Mouse (Mus musculus) liver, embryonic 14.5 days (tissue): Measurements from ENCODE around the gene Tefm. TPM values are rescaled to one million over a fixed set of nuclear protein-coding genes. Genes with fewer than 3 reads are reported as not detected.

Experiments
- ATAC-seq: fragments of 200-750 bp; cut with Nextera tagmentation; 2 replicates; pipeline ENCODE4 v1.8.0; 2017; ENCODE audit warnings: moderate number of reproducible peaks, mild to moderate bottlenecking, moderate library complexity; ENCODE audit not compliant: insufficient read depth
- DNase-seq, 3 experiments: peaks; one replicate each; pipeline ENCODE4 v3.0.0-alpha.2; 2012 to 2013; ENCODE audit warnings: low read depth in 3 of 3, low spot score in 3 of 3
- H3K27ac ChIP-seq: fragments of 300-500 bp; sonication (generic); 2 replicates; pipeline ENCODE4 v1.5.1; 2014; ENCODE audit warnings: moderate library complexity, mild to moderate bottlenecking, control low read depth, inconsistent platforms
- H3K27me3 ChIP-seq: fragments of 300-500 bp; sonication (generic); 2 replicates; pipeline ENCODE4 v1.6.1; 2014; ENCODE audit warnings: mild to moderate bottlenecking, low read length, moderate library complexity; ENCODE audit not compliant: control insufficient read depth, insufficient read depth
- H3K36me3 ChIP-seq: fragments of 300-500 bp; sonication (generic); replicated peaks from 2 replicates; pipeline ENCODE4 v1.6.1; 2014; ENCODE audit warnings: low read depth; ENCODE audit not compliant: control insufficient read depth, insufficient read depth
- H3K4me1 ChIP-seq, 2 experiments: fragments of 200-500 bp in 1 of 2; fragments of 300-500 bp in 1 of 2; sonication (generic) in 1 of 2; replicated peaks; 2 replicates each; pipeline ENCODE4 v1.6.1; 2012 to 2014; ENCODE audit warnings: antibody characterized with exemption in 1 of 2, inconsistent platforms in 1 of 2, low read length in 1 of 2; ENCODE audit not compliant: control insufficient read depth in 2 of 2, insufficient read depth in 2 of 2
- H3K4me2 ChIP-seq: fragments of 300-500 bp; sonication (generic); 2 replicates; pipeline ENCODE4 v1.6.1; 2014; ENCODE audit warnings: low read depth, mild to moderate bottlenecking, control low read depth, moderate library complexity
- H3K4me3 ChIP-seq, 2 experiments: fragments of 200-500 bp in 1 of 2; fragments of 300-500 bp in 1 of 2; sonication (generic) in 1 of 2; 2 replicates each; pipeline ENCODE4 v1.5.1; 2012 to 2014; ENCODE audit warnings: low read depth in 2 of 2, low read length in 2 of 2, mild to moderate bottlenecking in 2 of 2, control low read depth in 1 of 2, inconsistent platforms in 1 of 2, moderate library complexity in 1 of 2; ENCODE audit not compliant: insufficient read depth in 1 of 2
- H3K9ac ChIP-seq: fragments of 300-500 bp; sonication (generic); replicated peaks from 2 replicates; pipeline ENCODE4 v1.6.1; 2014; ENCODE audit warnings: mild to moderate bottlenecking, control low read depth, moderate library complexity
- H3K9me3 ChIP-seq: fragments of 300-500 bp; sonication (generic); 2 replicates; pipeline ENCODE4 v1.6.1; 2016; ENCODE audit warnings: low read length, mixed read lengths; ENCODE audit not compliant: control insufficient read depth
- CTCF ChIP-seq: IDR thresholded peaks from 2 replicates; pipeline ENCODE4 v1.5.1; 2016; ENCODE audit warnings: antibody characterized with exemption, low read depth, control low read depth
- EP300 ChIP-seq: IDR thresholded peaks from 2 replicates; pipeline ENCODE4 v1.6.1; 2016; ENCODE audit warnings: antibody characterized with exemption, low read depth
- WGBS: fragments of 180-500 bp; shearing (Covaris S2); extraction: QIAGEN DNeasy Blood & Tissue Kit; methylation state at CpG from one replicate; pipeline ENCODE4 v1.1.7; 2014; ENCODE audit not compliant: insufficient replicate concordance; 5-methylcytosine and 5-hydroxymethylcytosine counted together
- polyA plus RNA-seq, 2 experiments: library from polyadenylated mRNA; depleted of rRNA in 1 of 2; stranded (reverse) in 1 of 2; unstranded in 1 of 2; fragments of >200 nt; fragmentation: Nextera tagmentation in 1 of 2; extraction: Ambion mirVana in 1 of 2; gene quantifications; 2 replicates each; pipeline versions ENCODE4 v1.2.1 to v1.2.3; 2012 to 2014

The Tefm gene
- polyA plus RNA-seq, 2 experiments: 7.5 to 12.5 TPM

DNA sequence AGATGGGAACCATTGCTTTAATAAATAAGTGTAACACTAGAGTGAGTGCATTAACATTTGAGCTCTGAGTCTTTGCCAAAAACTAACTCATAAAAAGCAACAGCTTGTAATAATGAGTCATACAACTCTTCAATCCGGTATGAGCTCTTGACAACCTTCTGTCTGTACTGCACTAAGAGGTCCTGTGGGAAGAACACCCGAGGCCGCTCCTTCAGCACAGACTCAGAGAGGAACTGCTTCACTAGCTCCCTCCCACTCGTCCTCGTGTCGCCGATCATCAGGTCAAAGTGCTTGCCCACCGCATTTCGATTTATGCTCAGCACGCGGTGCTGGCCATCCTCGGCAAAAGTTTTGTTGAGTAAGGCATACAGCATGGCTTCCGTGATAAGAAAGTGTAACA is 5.2 kb downstream of the Tefm start:
- Histone ChIP-seq H3K4me2 (no peak overlapping the region), H3K36me3 (peaks cover 58% of the 10 kb centered on the region), H3K9ac (no peak overlapping the region), H3K27me3 (no peaks in the 10 kb centered on the region), H3K4me1 (peaks cover 0 to 3% of the 10 kb centered on the region in 2 experiments; a peak in 3 of 4 replicates), H3K4me3 (no peak overlapping the region), H3K9me3 (no peaks in the 10 kb centered on the region), H3K27ac (no peak overlapping the region)
- DNase-seq: no peak
- no peak for ATAC-seq
- 86% methylated on average over 13 of the region's 13 CpGs for WGBS
- no peak for TF ChIP-seq CTCF
- no peak for TF ChIP-seq EP300

DNA sequence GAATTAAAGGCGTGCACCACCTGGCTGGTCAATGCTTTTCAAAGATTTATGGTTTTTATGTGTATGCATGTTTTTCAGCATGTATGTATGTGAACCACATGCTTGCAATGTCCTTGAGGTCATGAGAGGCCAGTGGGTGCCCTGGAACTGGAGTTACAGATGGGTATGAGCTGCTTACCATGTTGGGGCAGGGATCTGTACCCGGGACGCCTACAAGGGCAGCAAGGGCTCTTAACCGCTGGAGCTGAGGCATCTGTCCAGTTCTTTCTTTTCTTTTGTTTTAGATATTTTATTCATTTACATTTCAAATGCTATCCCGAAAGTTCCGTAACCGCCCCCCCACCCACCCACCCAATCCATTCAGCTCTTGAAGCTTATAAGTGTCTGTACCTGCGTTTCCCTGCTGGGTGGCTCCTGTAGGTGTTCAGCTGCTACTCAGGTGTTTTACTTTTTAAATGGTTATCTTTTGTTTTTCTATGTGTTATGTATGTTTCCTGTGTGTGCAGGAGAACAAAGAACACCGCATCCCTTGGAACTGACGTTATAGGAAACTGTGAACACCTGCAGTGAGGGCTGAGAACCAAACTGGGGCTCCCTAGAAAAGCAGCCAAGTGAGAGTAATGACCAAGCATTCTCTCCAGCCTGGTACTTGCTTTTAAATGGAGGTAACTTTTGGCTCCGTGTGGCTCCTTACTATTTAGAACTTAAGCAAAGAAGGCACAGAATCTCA is 5.9 kb downstream of the Tefm start:
- no peak for DNase-seq
- WGBS: 85% methylated on average over 11 of the region's 11 CpGs
- no peaks in the 10 kb centered on the region for H3K27me3 ChIP-seq

DNA sequence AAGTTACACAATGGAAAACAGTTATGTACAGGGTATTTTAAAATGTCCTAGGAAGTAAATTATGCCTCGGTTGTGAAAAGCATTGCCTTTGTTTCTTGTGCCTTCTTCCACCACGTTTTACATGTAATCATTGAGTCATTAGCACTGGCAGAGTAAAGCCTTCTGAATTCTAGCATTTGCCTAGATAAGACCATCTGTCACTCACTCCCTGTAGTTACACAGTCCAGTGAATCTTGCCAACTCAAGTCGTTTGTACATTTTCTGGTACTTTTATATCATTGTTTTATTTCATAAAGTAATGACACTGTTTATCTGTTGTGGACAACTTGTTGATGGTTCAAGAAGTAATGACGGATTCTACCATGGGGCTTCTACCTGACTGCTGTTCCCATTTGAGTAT is 7.2 kb downstream of the Tefm start:
- H3K9me3 ChIP-seq: no peaks in the 10 kb centered on the region
- no peak for DNase-seq
- no peak for ATAC-seq
- H3K9ac ChIP-seq: no peak overlapping the region
- H3K27me3 ChIP-seq: no peaks in the 10 kb centered on the region
- H3K4me2 ChIP-seq: no peak overlapping the region
- TF ChIP-seq EP300: no peak
- no peak for TF ChIP-seq CTCF
- H3K4me1 ChIP-seq: no peaks in the 10 kb centered on the region
- no peak overlapping the region for H3K27ac ChIP-seq
- 54% methylated on average over 4 of the region's 4 CpGs for WGBS
- peaks cover 69% of the 10 kb centered on the region for H3K36me3 ChIP-seq
- H3K4me3 ChIP-seq: no peak overlapping the region

More for the DNA sequence above, 5.9 kb downstream of the Tefm start:
- Histone ChIP-seq H3K4me3 (no peak overlapping the region), H3K9me3 (no peaks in the 10 kb centered on the region), H3K4me2 (no peak overlapping the region), H3K4me1 (peaks cover 0 to 2% of the 10 kb centered on the region in 2 experiments; a peak in 2 of 4 replicates), H3K36me3 (peaks cover 63% of the 10 kb centered on the region), H3K27ac (no peak overlapping the region), H3K9ac (no peak overlapping the region)
- TF ChIP-seq CTCF: no peak
- TF ChIP-seq EP300: no peak
- no peak for ATAC-seq

DNA sequence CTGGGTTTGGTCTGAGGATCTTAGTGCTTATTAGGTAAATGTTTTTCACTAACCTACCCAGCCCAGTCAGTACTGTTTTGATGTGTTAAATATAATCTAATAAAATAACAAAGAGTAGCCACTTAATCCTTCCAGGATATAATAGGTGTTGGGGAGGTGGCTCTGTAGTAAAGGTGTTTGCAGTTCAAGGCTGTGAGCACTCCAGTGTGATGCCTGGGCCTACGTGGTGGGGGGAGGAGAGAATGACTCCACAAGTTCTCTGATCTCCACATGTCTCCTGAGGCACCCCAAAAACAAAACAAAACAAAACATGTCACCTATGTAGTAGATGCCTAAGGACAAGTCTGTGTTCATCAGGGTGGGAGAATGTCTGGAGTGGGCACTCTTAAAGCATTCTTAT is 9.9 kb downstream of the Tefm start:
- Histone ChIP-seq H3K9ac (no peak overlapping the region), H3K9me3 (no peaks in the 10 kb centered on the region), H3K4me2 (no peak overlapping the region), H3K4me3 (no peak overlapping the region), H3K27ac (no peak overlapping the region), H3K4me1 (no peaks in the 10 kb centered on the region), H3K27me3 (no peaks in the 10 kb centered on the region), H3K36me3 (peaks cover 79% of the 10 kb centered on the region)
- no peak for DNase-seq
- no peak for TF ChIP-seq EP300
- TF ChIP-seq CTCF: no peak
- no peak for ATAC-seq
- 57% methylated on average over 1 of the region's 1 CpGs for WGBS

- H3K27ac ChIP-seq: no peak overlapping the region
- no peaks in the 10 kb centered on the region for H3K27me3 ChIP-seq
- no peak overlapping the region for H3K9ac ChIP-seq
- no peaks in the 10 kb centered on the region for H3K9me3 ChIP-seq
- peaks cover 82% of the 10 kb centered on the region for H3K36me3 ChIP-seq
- 79% methylated on average over 1 of the region's 1 CpGs for WGBS
- no peaks in the 10 kb centered on the region for H3K4me1 ChIP-seq
- no peak for ATAC-seq
- no peak for DNase-seq
- no peak overlapping the region for H3K4me3 ChIP-seq
- no peak overlapping the region for H3K4me2 ChIP-seq
- TF ChIP-seq EP300: no peak
- no peak for TF ChIP-seq CTCF
Measured at GRCm38 (mm10) chr11:80116411-80116810, 25.6 kb downstream of the Tefm start.
